Mouse (Mus musculus) heart, postnatal 36 days (tissue): Measurements from ENCODE around the gene Ugt1a10. TPM values are rescaled to one million over a fixed set of nuclear protein-coding genes. Genes with fewer than 3 reads are reported as not detected.

Experiments
- DNase-seq, 2 experiments: peaks; one replicate each; pipeline ENCODE4 v3.0.0; 2021 to 2022
- intact Hi-C: fragments of 180-260 bp; cut with DNase I; formaldehyde crosslinking; loops from one replicate; pipeline ENCODE4 v1.15.1; 2025
- total RNA-seq, 2 experiments: library from RNA; stranded (reverse); gene quantifications; 2 replicates each; pipeline ENCODE4 v1.2.3; 2021

Ugt1a10 gene
- total RNA-seq, 2 experiments from 2014 or later: not detected

GRCm38 (mm10) chr1:88243861-88244260 is 188.7 kb downstream of the Ugt1a10 start:
- no peak for DNase-seq
- intact Hi-C loops: no loop called here

- intact Hi-C loops: no loop called here
- DNase-seq: no peak
Observed at GRCm38 (mm10) chr1:88245881-88246280, 190.7 kb downstream of the Ugt1a10 start.

- DNase-seq: no peak
Observed at GRCm38 (mm10) chr1:88246386-88246785, 191.2 kb downstream of the Ugt1a10 start.

GRCm38 (mm10) chr1:88247660-88248059 is 192.5 kb downstream of the Ugt1a10 start:
- DNase-seq: no peak
- intact Hi-C loops: no loop called here

More at GRCm38 (mm10) chr1:88246386-88246785, 191.2 kb downstream of the Ugt1a10 start:
- intact Hi-C loops: no loop called here

- DNase-seq: no peak
- intact Hi-C loops: no loop called here
Observed at GRCm38 (mm10) chr1:88248658-88249057, 193.5 kb downstream of the Ugt1a10 start.

- DNase-seq: no peak
- intact Hi-C loops: no loop called here
Observed at GRCm38 (mm10) chr1:88249596-88249995, 194.4 kb downstream of the Ugt1a10 start.

- DNase-seq: no peak
- intact Hi-C loops: no loop called here
Observed at GRCm38 (mm10) chr1:88250023-88250422, 194.8 kb downstream of the Ugt1a10 start.

- intact Hi-C loops: no loop called here
- DNase-seq: no peak
Observed at GRCm38 (mm10) chr1:88253106-88253505, 197.9 kb downstream of the Ugt1a10 start.

- intact Hi-C loops: no loop called here
- no peak for DNase-seq
Observed at GRCm38 (mm10) chr1:88253540-88253939, 198.4 kb downstream of the Ugt1a10 start.

GRCm38 (mm10) chr1:88254793-88255465 is 199.7 kb downstream of the Ugt1a10 start:
- intact Hi-C loops: no loop called here
- no peak for DNase-seq

GRCm38 (mm10) chr1:88255466-88255857 is 200.3 kb downstream of the Ugt1a10 start:
- no peak for DNase-seq
- intact Hi-C loops: no loop called here

GRCm38 (mm10) chr1:88255989-88256754 is 201.0 kb downstream of the Ugt1a10 start:
- no peak for DNase-seq
- intact Hi-C loops: no loop called here

GRCm38 (mm10) chr1:88256886-88257663 is 201.9 kb downstream of the Ugt1a10 start:
- no peak for DNase-seq
- intact Hi-C loops: no loop called here

GRCm38 (mm10) chr1:88257681-88258080 is 202.5 kb downstream of the Ugt1a10 start:
- no peak for DNase-seq
- intact Hi-C loops: no loop called here

- DNase-seq: no peak
- intact Hi-C loops: no loop called here
Observed at GRCm38 (mm10) chr1:88258361-88258760, 203.2 kb downstream of the Ugt1a10 start.

- no peak for DNase-seq
Observed at GRCm38 (mm10) chr1:88258881-88259642, 203.9 kb downstream of the Ugt1a10 start.

GRCm38 (mm10) chr1:88259643-88260024 is 204.4 kb downstream of the Ugt1a10 start:
- intact Hi-C loops: no loop called here
- DNase-seq: no peak

More at GRCm38 (mm10) chr1:88258881-88259642, 203.9 kb downstream of the Ugt1a10 start:
- intact Hi-C loops: no loop called here

- intact Hi-C loops: no loop called here
- no peak for DNase-seq
Observed at GRCm38 (mm10) chr1:88260114-88260513, 204.9 kb downstream of the Ugt1a10 start.

GRCm38 (mm10) chr1:88260604-88261377 is 205.6 kb downstream of the Ugt1a10 start:
- intact Hi-C loops: no loop called here
- DNase-seq: no peak

GRCm38 (mm10) chr1:88261706-88262105 is 206.5 kb downstream of the Ugt1a10 start:
- no peak for DNase-seq
- intact Hi-C loops: no loop called here
